Mouse (Mus musculus) neutrophil, adult 83 days (primary cell): ENCODE results near the gene Ush1g. TPM values are rescaled to one million over a fixed set of nuclear protein-coding genes. Genes with fewer than 3 reads are reported as not detected.

Experiments
- total RNA-seq, 2 experiments: library from RNA; stranded (reverse); gene quantifications; one replicate each; pipeline ENCODE4 v1.2.4; 2023

The Ush1g gene
- total RNA-seq = not detected

DNA sequence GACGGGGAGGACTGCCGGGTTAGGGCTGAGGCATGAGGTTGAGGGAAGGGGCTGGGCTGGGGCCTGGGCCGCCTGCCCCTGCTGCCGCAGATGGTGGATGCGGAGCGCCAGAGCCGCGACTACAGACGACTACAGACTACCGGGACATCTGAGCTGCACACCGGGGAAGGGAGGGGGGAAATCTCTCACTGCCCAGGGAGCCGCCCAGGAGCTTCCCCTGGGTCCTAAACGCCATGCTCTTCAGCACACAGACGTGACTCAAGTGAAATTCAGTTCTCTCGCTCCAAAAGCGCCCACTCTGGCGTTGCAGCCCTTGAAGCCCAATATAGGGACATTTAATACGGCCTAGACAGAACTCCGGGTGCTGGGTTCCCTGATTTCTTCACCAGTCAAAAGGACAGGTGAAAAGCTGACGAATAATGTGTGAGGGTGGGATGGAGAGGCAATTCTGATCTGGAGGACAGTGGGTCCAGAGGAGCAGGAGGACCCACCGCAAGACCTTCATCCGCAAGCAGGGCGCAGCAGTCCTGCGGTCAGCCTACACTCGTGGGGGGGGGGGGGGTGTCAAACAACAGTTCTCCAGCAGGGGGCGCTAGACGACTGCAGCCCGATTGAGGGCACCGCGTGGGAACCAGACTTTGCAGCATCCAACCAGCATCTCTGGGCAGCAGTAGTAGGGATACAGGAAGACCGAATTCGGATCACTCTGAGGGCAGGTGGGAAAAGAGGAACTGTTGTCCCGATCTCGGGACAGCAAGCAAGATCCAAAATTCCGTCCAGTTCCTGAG is at the start of gene Ush1g:
Gene Ush1g (minus strand): TSS at position 136 of the 788 bp plus-strand sequence.

DNA sequence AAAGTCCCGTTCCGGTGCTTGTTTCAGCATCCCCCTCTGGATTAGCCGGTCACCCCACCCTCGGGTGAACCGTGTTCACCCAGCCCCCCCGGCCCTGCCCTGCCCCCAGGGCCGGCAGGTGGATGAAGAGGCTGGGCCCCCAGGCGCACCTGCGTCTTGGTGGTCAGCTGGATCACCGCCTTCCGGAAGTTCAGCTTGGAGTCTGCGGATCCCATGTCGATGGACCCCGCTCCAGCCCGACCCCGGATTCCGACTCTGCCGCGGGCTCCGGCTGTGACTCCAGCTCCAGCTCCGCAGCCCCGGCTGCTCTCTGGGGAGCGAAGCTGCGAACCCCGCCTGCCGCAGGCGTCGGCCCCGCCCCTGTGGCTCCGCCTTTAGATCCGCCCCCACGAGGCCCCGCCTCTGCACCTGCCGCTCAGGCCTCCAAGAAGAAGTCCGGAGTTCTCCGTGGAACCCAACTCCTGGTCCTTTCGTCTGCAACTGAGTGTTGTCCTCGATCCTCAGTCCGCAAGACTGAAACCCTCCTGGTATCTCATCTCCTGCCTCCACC is 45.6 kb upstream of the Ush1g start, which contains the start of gene Hid1:
Gene Hid1 (minus strand): TSS at position 362 of the 550 bp plus-strand sequence.

DNA sequence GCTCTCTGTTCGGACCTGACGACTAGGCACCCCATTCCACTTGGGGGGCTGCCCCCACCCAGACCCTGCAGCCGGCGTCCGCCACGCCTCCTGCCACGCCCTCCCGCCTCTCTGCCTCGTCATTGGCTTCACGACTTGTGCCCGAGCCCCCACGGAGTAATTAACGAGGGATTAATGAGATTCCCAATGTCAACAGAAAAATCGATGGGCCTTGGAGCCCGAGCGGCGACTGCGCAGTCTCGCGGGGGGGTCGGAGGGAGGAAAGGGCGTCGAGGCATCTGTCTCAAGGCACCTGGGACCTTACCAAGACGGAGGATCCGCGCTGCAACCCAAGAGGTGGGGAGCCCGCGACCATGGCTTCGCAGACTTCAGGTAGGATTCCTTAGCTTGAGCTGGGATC is 12.7 kb upstream of the Ush1g start, which contains the start of gene Otop3:
Gene Otop3 (plus strand): TSS at position 201 of the 400 bp plus-strand sequence.

DNA sequence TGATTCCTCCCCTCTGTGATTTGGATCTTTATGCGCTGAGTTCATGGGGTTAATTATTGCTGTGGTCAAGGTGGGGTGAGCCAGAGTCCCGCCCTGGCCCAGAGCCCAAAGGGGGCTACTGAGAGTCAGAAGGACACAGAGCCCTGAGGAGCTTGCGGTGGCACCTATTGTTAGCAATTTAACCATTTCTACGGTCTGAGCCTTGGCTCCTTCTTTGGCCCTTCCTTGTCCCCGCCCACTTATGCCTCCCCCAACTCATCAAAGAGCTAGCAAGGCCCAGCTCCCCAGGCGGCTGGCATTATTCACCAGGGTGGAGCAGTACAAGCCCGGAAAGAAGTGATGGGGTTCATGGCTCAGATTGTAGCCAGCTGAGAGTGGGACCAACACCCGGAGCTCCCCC is 15.0 kb downstream of the Ush1g start, which contains the start of gene Otop2:
Gene Otop2 (plus strand): TSS at position 301 of the 400 bp plus-strand sequence.

DNA sequence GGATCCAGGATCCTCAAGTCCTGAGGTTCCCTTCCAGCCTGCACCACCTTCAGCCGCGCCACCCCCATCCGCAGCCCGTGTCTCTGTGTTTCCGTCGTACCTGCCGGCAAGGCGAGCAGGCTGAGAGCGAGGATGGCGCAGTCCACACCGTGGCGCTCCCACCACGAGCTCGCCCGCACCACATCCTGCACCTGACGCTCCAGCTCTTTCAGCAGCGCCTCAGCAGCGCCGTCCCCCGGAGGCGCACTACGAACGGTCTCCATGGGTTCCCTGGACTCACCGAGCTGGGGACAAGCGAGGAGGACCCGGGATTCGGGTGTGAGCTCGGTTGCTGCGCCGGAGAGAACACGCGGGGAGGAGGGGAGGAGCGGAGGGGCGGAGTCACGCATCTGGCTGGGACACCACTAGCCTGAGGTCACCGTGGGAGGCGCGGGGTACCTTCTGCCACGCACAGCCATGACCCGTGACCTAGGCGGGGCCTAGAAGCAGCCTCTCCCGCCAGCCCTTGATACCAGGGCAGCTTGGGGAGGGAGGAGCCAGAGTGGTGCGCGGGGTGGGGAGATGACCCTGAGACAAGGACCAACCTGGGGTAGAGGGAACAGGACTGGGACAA is 24.5 kb downstream of the Ush1g start, which contains the start of gene Fads6:
Gene Fads6 (minus strand): TSS at position 450 of the 613 bp plus-strand sequence.

DNA sequence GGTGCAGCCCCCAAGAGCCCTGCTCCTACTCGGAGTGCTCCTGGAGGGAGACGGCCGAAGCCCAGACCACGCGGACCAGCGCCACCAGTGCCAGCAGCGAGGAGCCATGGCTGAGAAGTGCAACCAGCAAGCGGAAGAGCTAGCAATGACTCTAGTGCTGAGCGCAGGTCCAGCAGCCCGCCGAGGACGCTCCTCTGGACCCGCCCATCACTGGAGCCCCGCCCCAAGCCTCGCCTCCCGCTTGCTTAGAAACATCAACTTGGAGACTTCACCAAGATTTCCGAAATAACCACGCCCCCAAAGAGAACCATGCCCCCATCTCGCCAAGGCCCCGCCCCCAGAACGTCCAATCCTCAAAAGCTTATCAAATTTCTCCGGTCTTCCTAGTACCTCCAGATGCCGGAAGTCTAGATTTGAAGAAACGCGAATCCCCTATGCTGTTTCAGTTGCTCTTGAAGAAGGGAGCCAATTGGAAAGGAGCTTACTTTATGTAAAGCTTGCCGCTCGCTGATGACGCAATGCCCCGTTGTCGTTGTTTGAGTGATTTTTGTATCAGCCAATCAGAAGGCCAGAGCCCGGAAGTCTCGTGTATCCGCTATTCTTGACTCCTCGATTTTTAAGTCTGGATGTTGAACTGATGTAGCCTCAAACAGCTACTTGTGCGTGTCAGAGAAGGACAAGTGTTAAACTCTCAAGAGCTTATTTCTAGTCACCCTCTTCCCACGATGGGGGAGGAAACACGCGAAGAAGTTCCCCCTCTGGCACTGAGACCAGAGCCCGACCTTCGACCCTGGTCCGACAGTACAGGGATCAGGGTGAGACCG is 44.8 kb downstream of the Ush1g start, which contains the start of gene Fdxr:
Gene Fdxr (minus strand): TSS at position 271 of the 824 bp plus-strand sequence.

DNA sequence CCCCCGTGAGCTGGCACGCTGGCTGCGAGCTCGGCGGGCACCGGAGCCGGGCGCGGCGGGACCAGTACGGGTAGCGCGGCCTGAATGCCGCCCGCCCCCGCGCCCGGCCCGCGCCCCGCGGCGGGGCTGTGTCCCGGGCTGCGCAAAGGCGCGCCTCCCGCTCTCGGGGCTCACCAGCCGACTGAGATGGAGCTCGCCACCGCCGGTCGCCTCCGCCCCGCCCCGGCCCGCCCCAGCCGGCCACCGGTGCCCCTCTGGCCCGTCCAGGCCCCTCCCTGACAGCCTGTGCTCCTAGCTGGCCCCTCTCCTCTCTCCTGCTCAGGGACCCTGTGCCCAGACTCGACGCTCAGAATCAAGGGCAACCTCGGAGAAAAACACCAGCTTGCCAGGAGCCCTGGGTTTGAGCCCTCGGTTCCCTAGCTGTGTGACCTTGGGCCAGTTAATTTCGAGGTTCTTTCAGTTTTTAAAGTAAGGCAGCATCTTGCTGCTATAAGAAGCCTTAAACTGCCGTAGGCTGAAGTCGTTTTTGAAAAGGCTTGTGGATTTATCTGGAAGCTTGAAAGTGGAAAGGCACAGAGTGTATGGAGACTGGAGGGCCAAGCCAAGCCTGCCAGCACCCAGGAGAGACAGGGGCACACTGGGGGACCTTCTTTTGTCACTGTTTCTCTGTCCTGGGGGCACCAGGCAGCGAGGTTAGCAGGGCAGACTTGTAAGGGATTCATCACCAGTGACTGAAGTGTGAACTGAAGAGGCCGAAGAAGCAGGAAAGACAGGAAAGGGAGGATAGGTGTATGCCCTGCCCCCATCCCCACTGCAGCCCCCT is 54.6 kb downstream of the Ush1g start, which contains the start of gene Grin2c:
Gene Grin2c (minus strand): TSS at position 183 of the 823 bp plus-strand sequence.

Other genes with a start within 250 kb of the Ush1g start
- gene Rab37, start 230.6 kb downstream of the Ush1g start, total RNA-seq = 10 to 100 TPM; 11.4 to 12.6 TPM
- gene Cd300lf, start 188.0 kb downstream of the Ush1g start, total RNA-seq = 100 to 1,000 TPM; 160 to 201 TPM
- gene Slc9a3r1, start 158.7 kb downstream of the Ush1g start, total RNA-seq = 100 to 1,000 TPM; 142 to 143 TPM
- gene Tmem104, start 134.6 kb downstream of the Ush1g start, total RNA-seq = 10 to 100 TPM; 30.4 to 33.7 TPM
- 10 to 100 TPM; 16.8 to 22.0 TPM for gene Nat9, start 134.2 kb downstream of the Ush1g start, total RNA-seq
- gene Grin2c, start 54.8 kb downstream of the Ush1g start, total RNA-seq = not detected
- gene Fdxr, start 45.0 kb downstream of the Ush1g start, total RNA-seq = 1 to 10 TPM; 7.5 to 9.2 TPM
- 1 to 10 TPM; 2.1 to 2.7 TPM for gene Fads6, start 24.4 kb downstream of the Ush1g start, total RNA-seq
- gene Otop2, start 14.9 kb downstream of the Ush1g start, total RNA-seq = not detected
- gene Otop3, start 12.7 kb upstream of the Ush1g start, total RNA-seq = not detected
- under 1 TPM; 0.18 to 0.49 TPM for gene Hid1, start 45.7 kb upstream of the Ush1g start, total RNA-seq
- gene Cdr2l, start 59.9 kb upstream of the Ush1g start, total RNA-seq = under 1 TPM; 0.38 to 0.64 TPM
- gene Mrpl58, start 81.7 kb upstream of the Ush1g start, total RNA-seq = 10 to 100 TPM; 34.2 to 41.2 TPM
- 100 to 1,000 TPM; 211 to 231 TPM for gene Atp5h, start 97.9 kb upstream of the Ush1g start, total RNA-seq
- gene Kctd2, start 98.1 kb upstream of the Ush1g start, total RNA-seq = 10 to 100 TPM; 18.7 to 19.1 TPM
- not detected for gene Trim80, start 118.5 kb upstream of the Ush1g start, total RNA-seq
- not detected for gene Slc16a5, start 140.4 kb upstream of the Ush1g start, total RNA-seq
- 10 to 100 TPM; 42.7 to 53.4 TPM for gene Armc7, start 153.6 kb upstream of the Ush1g start, total RNA-seq
- 10 to 100 TPM; 48.4 to 49.1 TPM for gene Nt5c, start 169.8 kb upstream of the Ush1g start, total RNA-seq
- 100 to 1,000 TPM; 148 to 154 TPM for gene Jpt1, start 192.3 kb upstream of the Ush1g start, total RNA-seq
- 100 to 1,000 TPM; 171 to 188 TPM for gene Sumo2, start 214.2 kb upstream of the Ush1g start, total RNA-seq
- 10 to 100 TPM; 45.5 to 50.1 TPM for gene Nup85, start 242.4 kb upstream of the Ush1g start, total RNA-seq